Mouse (Mus musculus) CH12.LX (cell line): Measurements from ENCODE around the gene Smc4. TPM values are rescaled to one million over a fixed set of nuclear protein-coding genes. Genes with fewer than 3 reads are reported as not detected.

Experiments
- DNase-seq: peaks from one replicate; pipeline ENCODE4 v3.0.0-alpha.2; 2013; ENCODE audit errors: extremely low read depth
- H3K27ac ChIP-seq: 2 replicates; pipeline ENCODE4 v1.5.1; 2012; ENCODE audit warnings: low read depth, mild to moderate bottlenecking, control low read depth, moderate library complexity; ENCODE audit not compliant: insufficient read depth
- H3K27me3 ChIP-seq: replicated peaks from 2 replicates; pipeline ENCODE3; 2012; ENCODE audit warnings: inconsistent platforms
- H3K36me3 ChIP-seq, 2 experiments: replicated peaks in 1 of 2; 2 replicates each; pipeline versions ENCODE3 to v1.6.1; 2012; ENCODE audit warnings: inconsistent platforms in 1 of 2, low read length in 1 of 2, mild to moderate bottlenecking in 1 of 2, mixed read lengths in 1 of 2, moderate library complexity in 1 of 2; ENCODE audit not compliant: control insufficient read depth in 1 of 2, insufficient read depth in 1 of 2
- H3K4me1 ChIP-seq, 2 experiments: 2 replicates each; pipeline ENCODE4 v1.6.1; 2012; ENCODE audit warnings: inconsistent platforms in 1 of 2, moderate library complexity in 1 of 2; ENCODE audit not compliant: insufficient read depth in 2 of 2, control insufficient read depth in 1 of 2
- H3K4me2 ChIP-seq: 2 replicates; pipeline ENCODE4 v1.6.1; 2012; ENCODE audit warnings: low read depth, mild to moderate bottlenecking, control low read depth; ENCODE audit not compliant: poor library complexity, insufficient read depth, severe bottlenecking
- H3K4me3 ChIP-seq, 3 experiments: fragments of 150-350 bp in 1 of 3; sonication (generic) in 1 of 3; replicated peaks in 1 of 3; 2 replicates each; pipeline versions ENCODE3 to v1.5.1; 2011 to 2012; ENCODE audit warnings: low read depth in 2 of 3, low read length in 2 of 3, mild to moderate bottlenecking in 2 of 3, moderate library complexity in 2 of 3, control low read depth in 1 of 3, improper control_type of control experiment in 1 of 3, inconsistent platforms in 1 of 3, mixed read lengths in 1 of 3; ENCODE audit not compliant: poor library complexity in 1 of 3
- H3K79me2 ChIP-seq: replicated peaks from 2 replicates; pipeline ENCODE4 v1.6.1; 2012; ENCODE audit warnings: mild to moderate bottlenecking, moderate library complexity; ENCODE audit not compliant: control insufficient read depth, poor library complexity, insufficient read depth, severe bottlenecking; ENCODE audit errors: extremely low read depth
- H3K9ac ChIP-seq: 2 replicates; pipeline ENCODE4 v1.6.1; 2012; ENCODE audit warnings: low read depth, mild to moderate bottlenecking, control low read depth, moderate library complexity; ENCODE audit not compliant: insufficient read depth
- H3K9me3 ChIP-seq: replicated peaks from 2 replicates; pipeline ENCODE3; 2012; ENCODE audit warnings: low read length, inconsistent platforms, mixed read lengths
- BHLHE40 ChIP-seq: IDR thresholded peaks from 2 replicates; pipeline ENCODE4 v1.6.1; 2011; ENCODE audit warnings: mild to moderate bottlenecking, low read depth, low read length, improper control_type of control experiment
- CHD1 ChIP-seq: IDR thresholded peaks from 2 replicates; pipeline ENCODE4 v1.6.1; 2012; ENCODE audit warnings: low read depth, low read length, improper control_type of control experiment, inconsistent platforms
- CHD2 ChIP-seq: IDR thresholded peaks from 2 replicates; pipeline ENCODE4 v1.6.1; 2011; ENCODE audit warnings: low read length, improper control_type of control experiment
- ELF1 ChIP-seq: IDR thresholded peaks from 2 replicates; pipeline ENCODE4 v1.6.1; 2014; ENCODE audit warnings: low read depth, mild to moderate bottlenecking, inconsistent platforms, low read length, improper control_type of control experiment
- GABPA ChIP-seq: IDR thresholded peaks from 2 replicates; pipeline ENCODE4 v1.6.1; 2012; ENCODE audit warnings: low read depth, low read length, improper control_type of control experiment, inconsistent platforms; ENCODE audit not compliant: insufficient replicate concordance
- HCFC1 ChIP-seq: IDR thresholded peaks from 2 replicates; pipeline ENCODE4 v1.6.1; 2012; ENCODE audit warnings: low read depth, mild to moderate bottlenecking, inconsistent platforms, low read length, improper control_type of control experiment
- IRF4 ChIP-seq: IDR thresholded peaks from 2 replicates; pipeline ENCODE4 v1.6.1; 2014; ENCODE audit warnings: low read depth, mild to moderate bottlenecking, inconsistent platforms, low read length, improper control_type of control experiment
- JUND ChIP-seq: conservative IDR thresholded peaks from 2 replicates; pipeline ENCODE4 v1.6.1; 2011; ENCODE audit warnings: low read depth, low read length, improper control_type of control experiment
- KAT2A ChIP-seq: IDR thresholded peaks from 2 replicates; pipeline ENCODE4 v1.6.1; 2012; ENCODE audit warnings: low read length, improper control_type of control experiment, inconsistent platforms; ENCODE audit not compliant: insufficient replicate concordance
- MAFK ChIP-seq: IDR thresholded peaks from 2 replicates; pipeline ENCODE4 v1.6.1; 2011; ENCODE audit warnings: low read length, improper control_type of control experiment; ENCODE audit not compliant: insufficient replicate concordance
- MEF2A ChIP-seq: IDR thresholded peaks from 2 replicates; pipeline ENCODE4 v1.6.1; 2014; ENCODE audit warnings: low read depth, mild to moderate bottlenecking, inconsistent platforms, low read length, improper control_type of control experiment, borderline replicate concordance
- MXI1 ChIP-seq: IDR thresholded peaks from 2 replicates; pipeline ENCODE4 v1.6.1; 2011; ENCODE audit warnings: mild to moderate bottlenecking, low read depth, low read length, improper control_type of control experiment
- MYC ChIP-seq: IDR thresholded peaks from 2 replicates; pipeline ENCODE4 v1.6.1; 2011; ENCODE audit warnings: low read depth, mild to moderate bottlenecking, improper control_type of control experiment, low read length
- NELFE ChIP-seq: IDR thresholded peaks from 2 replicates; pipeline ENCODE4 v1.6.1; 2011; ENCODE audit warnings: low read depth, low read length, improper control_type of control experiment
- NRF1 ChIP-seq: IDR thresholded peaks from 2 replicates; pipeline ENCODE4 v1.6.1; 2014; ENCODE audit warnings: low read depth, mild to moderate bottlenecking, inconsistent platforms, low read length, improper control_type of control experiment, moderate library complexity
- POLR2A ChIP-seq: IDR thresholded peaks from 2 replicates; pipeline ENCODE4 v1.6.1; 2011; ENCODE audit warnings: low read depth, mild to moderate bottlenecking, improper control_type of control experiment, low read length
- RAD21 ChIP-seq: IDR thresholded peaks from 2 replicates; pipeline ENCODE4 v1.6.1; 2011; ENCODE audit warnings: low read depth, mild to moderate bottlenecking, low read length, improper control_type of control experiment, moderate library complexity
- RCOR1 ChIP-seq: conservative IDR thresholded peaks from 2 replicates; pipeline ENCODE4 v1.6.1; 2012; ENCODE audit warnings: low read depth, mild to moderate bottlenecking, inconsistent platforms, low read length, improper control_type of control experiment
- SIN3A ChIP-seq: IDR thresholded peaks from 2 replicates; pipeline ENCODE4 v1.6.1; 2012; ENCODE audit warnings: low read length, improper control_type of control experiment, inconsistent platforms
- SMC3 ChIP-seq: IDR thresholded peaks from 2 replicates; pipeline ENCODE4 v1.6.1; 2011; ENCODE audit warnings: low read depth, low read length, improper control_type of control experiment
- TBP ChIP-seq: conservative IDR thresholded peaks from 2 replicates; pipeline ENCODE4 v1.6.1; 2011; ENCODE audit warnings: low read depth, low read length, improper control_type of control experiment
- TCF12 ChIP-seq: IDR thresholded peaks from 2 replicates; pipeline ENCODE4 v1.6.1; 2014; ENCODE audit warnings: low read depth, mild to moderate bottlenecking, inconsistent platforms, low read length, improper control_type of control experiment
- UBTF ChIP-seq: IDR thresholded peaks from 2 replicates; pipeline ENCODE4 v1.6.1; 2012; ENCODE audit warnings: low read depth, mild to moderate bottlenecking, inconsistent platforms, low read length, improper control_type of control experiment, moderate library complexity
- ZMIZ1 ChIP-seq: IDR thresholded peaks from 2 replicates; pipeline ENCODE4 v1.6.1; 2012; ENCODE audit warnings: low read depth, mild to moderate bottlenecking, inconsistent platforms, low read length, improper control_type of control experiment
- dilution Hi-C: fragments of 300-500 bp; cut with MboI; formaldehyde crosslinking; loops from 2 replicates; pipeline ENCODE4 v1.14.3; 2020; ENCODE audit warnings: low sequenced_read_pairs; ENCODE audit not compliant: extremely low pct_unique_long_range_greater_than_20kb, extremely low pct_ligation_motif_present
- in situ Hi-C: fragments of 300-500 bp; cut with MboI; formaldehyde crosslinking; loops from 3 replicates; pipeline ENCODE4 v1.14.3; 2019; ENCODE audit warnings: low sequenced_read_pairs, low pct_ligation_motif_present, low pct_unique_long_range_greater_than_20kb, mixed read lengths
- polyA plus RNA-seq: library from polyadenylated mRNA; unstranded; fragments of >175 nt; gene quantifications from 2 replicates; pipeline ENCODE4 v1.2.1, GENCODE M21; 2012; ENCODE audit warnings: low read depth; ENCODE audit not compliant: insufficient read length
- total RNA-seq, 2 experiments: library from RNA; depleted of rRNA; stranded (reverse); fragments of 300-350 nt in 1 of 2; fragments of >200 nt in 1 of 2; gene quantifications; 2 replicates each; pipeline ENCODE4 v1.2.3; 2012 to 2014

Gene Smc4
- total and polyA plus RNA-seq, 3 experiments: 57.2 to 140 (median 116) TPM

DNA sequence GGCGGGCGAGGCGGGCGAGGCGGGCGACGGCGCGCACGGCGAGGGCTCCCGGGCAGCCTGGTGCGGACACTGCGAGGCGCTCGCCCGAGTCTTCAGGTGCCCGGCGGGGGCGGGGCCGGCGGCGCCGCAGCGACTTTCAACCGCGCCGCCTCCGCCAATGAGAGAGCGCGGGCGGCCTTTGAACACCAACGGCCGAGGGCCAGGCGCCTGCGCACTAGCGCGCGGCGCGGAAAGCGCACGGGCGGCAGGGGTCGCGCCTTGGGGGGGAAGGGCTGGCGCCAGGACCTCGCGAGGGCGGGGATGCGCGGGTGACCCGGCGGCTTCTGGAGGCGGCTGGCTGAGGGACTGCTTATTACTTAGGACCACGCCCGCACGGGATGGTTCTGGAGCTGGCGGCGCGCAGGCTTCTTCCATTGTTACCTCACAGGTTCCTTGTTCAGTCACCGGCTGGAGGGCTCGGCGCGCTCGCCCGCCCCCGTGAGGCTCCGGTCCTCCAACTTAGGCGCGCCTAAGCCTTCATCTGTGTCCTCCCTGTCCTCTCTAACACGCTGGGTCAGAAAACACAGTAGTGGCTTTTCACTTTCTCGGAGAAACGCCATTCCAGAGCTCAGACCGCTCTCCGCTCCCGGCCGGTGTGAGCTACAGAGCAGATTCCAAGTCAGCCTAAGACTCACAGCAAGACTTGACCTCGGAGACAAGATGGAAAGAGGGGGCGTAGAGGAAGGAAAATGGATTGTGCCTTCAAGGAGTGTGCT lies 40.3 kb downstream of the Smc4 start, which contains the start of gene Trim59:
Trim59 (minus strand) TSS at position 111 of the 755 bp plus-strand sequence.
- H3K4me3 ChIP-seq: peak within 1 kb of the TSS; percentile 66 to 93 (median 84)
- in situ Hi-C loops (no loop called here), dilution Hi-C loops (no loop called here)
- peak; percentile 85 for DNase-seq
- H3K36me3 ChIP-seq: peaks cover 3 to 5% of the 10 kb centered on the region in 2 experiments
- peaks cover 19% of the 10 kb centered on the region for H3K79me2 ChIP-seq
- H3K9me3 ChIP-seq: peaks cover 3% of the 10 kb centered on the region
- H3K4me2 ChIP-seq: peak within 1 kb of the TSS; percentile 63; the same call in 1 of the 2 replicates
- H3K27ac ChIP-seq: no peak within 1 kb of the TSS
- TF ChIP-seq SMC3 (no peak), NRF1 (peak; percentile 87), UBTF (peak; percentile 18; the same call in 1 of the 2 replicates), JUND (no peak), CHD2 (peak; percentile 80), SIN3A (no peak), BHLHE40 (peak; percentile 61), NELFE (peak; percentile 63), ZMIZ1 (peak; percentile 49; the same call in 1 of the 2 replicates), HCFC1 (0 out of 2 replicates have a peak, but pooled peaks have one; percentile 15), TCF12 (peak; percentile 35; the same call in 1 of the 2 replicates), KAT2A (0 out of 2 replicates have a peak, but pooled peaks have one; percentile 26), TBP (0 out of 2 replicates have a peak, but pooled peaks have one; percentile 47), POLR2A (peak; percentile 52)
- peak within 1 kb of the TSS; percentile 31 for H3K9ac ChIP-seq
- H3K4me1 ChIP-seq: peaks cover 0 to 10% of the 10 kb centered on the region in 2 experiments; a peak in 2 of 4 replicates
- H3K27me3 ChIP-seq: no peaks in the 10 kb centered on the region

- TF ChIP-seq JUND (no peak), MYC (no peak), RAD21 (no peak), IRF4 (no peak), MXI1 (no peak), CHD1 (no peak), BHLHE40 (no peak), MAFK (no peak), ELF1 (no peak), CHD2 (no peak), KAT2A (no peak), MEF2A (no peak), NELFE (no peak), GABPA (no peak), HCFC1 (no peak), SIN3A (no peak), NRF1 (no peak), POLR2A (no peak), RCOR1 (no peak)
- no peaks in the 10 kb centered on the region for H3K9me3 ChIP-seq
- dilution Hi-C loops (no loop called here), in situ Hi-C loops (no loop called here)
- no peak for DNase-seq
- no peaks in the 10 kb centered on the region for H3K27me3 ChIP-seq
- H3K27ac ChIP-seq: no peak overlapping the region
- H3K4me2 ChIP-seq: no peak overlapping the region
- peak overlapping the region; percentile 34 to 84 (median 66) for H3K4me3 ChIP-seq
- H3K9ac ChIP-seq: no peak overlapping the region
- peaks cover 0 to under 1% of the 10 kb centered on the region in 2 experiments for H3K36me3 ChIP-seq
- H3K79me2 ChIP-seq: peaks cover 15% of the 10 kb centered on the region
- peaks cover 0 to 7% of the 10 kb centered on the region in 2 experiments; a peak in 2 of 4 replicates for H3K4me1 ChIP-seq
Observed at GRCm38 (mm10) chr3:69045400-69045703, 40.8 kb downstream of the Smc4 start.
